Comparison of ENCODE assay signal across 12 mouse cellular contexts in the genomic region with DNA sequence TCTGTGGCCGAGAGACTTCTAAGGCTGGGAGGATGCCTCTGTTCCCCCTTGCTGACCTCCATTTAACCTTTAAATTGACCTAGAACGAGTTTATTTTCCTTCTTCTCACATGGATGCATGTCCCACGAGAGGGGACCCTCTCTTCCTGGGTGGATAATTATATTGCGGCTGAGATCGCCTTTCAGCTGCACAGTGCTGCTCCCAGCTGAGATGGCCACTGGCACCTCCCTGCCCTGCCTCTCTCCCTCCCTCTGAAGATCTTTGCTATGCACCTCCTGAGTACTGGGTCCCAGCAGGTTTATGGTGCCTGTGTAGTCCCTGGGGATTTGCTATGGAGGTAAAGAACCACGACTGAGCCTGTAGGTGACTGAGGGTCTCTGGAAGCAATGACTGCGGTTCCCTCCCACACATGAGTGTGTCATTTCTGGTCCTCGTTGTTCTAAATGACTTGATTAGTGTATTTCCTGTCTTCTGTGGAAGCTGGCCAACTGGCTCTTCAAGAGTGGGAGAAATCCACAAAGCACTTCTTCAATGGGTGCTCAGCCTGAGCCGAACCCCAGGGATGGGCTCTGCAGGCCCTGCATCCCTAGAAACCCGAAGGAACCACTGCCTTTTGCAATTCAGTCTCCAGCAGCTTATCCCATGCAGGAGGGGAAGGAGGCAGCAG.
DNase-seq lines count a peak whose midpoint lies in the region; ATAC-seq and TF ChIP-seq lines count a peak whose summit lies in the region.
"Had no signal": no experiment of that assay in that cellular context is flagged by ENCODE, and none has a peak within 500 bp of the region (broad histone marks: within the 10 kb centered on the region; RNA-seq: fewer than 3 reads in every experiment).

No protein-coding gene starts in this region.

- H3K36me3 ChIP-seq in hindbrain, embryonic 13.5 days: no peaks in the 10 kb centered on the region
- H3K36me3 ChIP-seq in hindbrain, postnatal 0 days (ENCODE audit: insufficient read depth, low read length): no peaks in the 10 kb centered on the region
- no peaks in the 10 kb centered on the region for H3K36me3 ChIP-seq in megakaryocyte, embryonic 14.5 days (replicated peaks; ENCODE audit: low read length)
- H3K36me3 ChIP-seq: stomach, embryonic 15.5 days had no signal

- H3K4me1 ChIP-seq in hindbrain, embryonic 13.5 days (replicated peaks): peaks cover 30% of the 10 kb centered on the region
- H3K4me1 ChIP-seq in hindbrain, postnatal 0 days (ENCODE audit: insufficient read depth, low read length): no peaks in the 10 kb centered on the region
- H3K4me1 ChIP-seq in megakaryocyte, embryonic 14.5 days: no peaks in the 10 kb centered on the region

- no peak for DNase-seq in hindbrain, postnatal 0 days (ENCODE audit: low spot score)
- peak; percentile 44 for DNase-seq in kidney, postnatal 10 days
- DNase-seq in retina, postnatal 1 day: peak; percentile 16
- DNase-seq in left cerebral cortex, adult 8-10 months (ENCODE audit: low spot score in 2 of 2): no peak
- DNase-seq: cerebellum, adult 18-20 months had no signal

- 46% methylated on average over 10 of the region's 10 CpGs for WGBS in hindbrain, embryonic 13.5 days
- WGBS in hindbrain, postnatal 0 days: 47% methylated on average over 10 of the region's 10 CpGs

- H3K27ac ChIP-seq in hindbrain, embryonic 13.5 days: peak overlapping the region; percentile 52; the same call in 1 of the 2 replicates
- no peak overlapping the region for H3K27ac ChIP-seq in hindbrain, postnatal 0 days
- H3K27ac ChIP-seq: stomach, embryonic 15.5 days had no signal

- H3K9ac ChIP-seq in hindbrain, embryonic 13.5 days: no peak overlapping the region
- no peak overlapping the region for H3K9ac ChIP-seq in hindbrain, postnatal 0 days (replicated peaks; ENCODE audit: low read length)
- H3K9ac ChIP-seq: stomach, embryonic 15.5 days had no signal

- TF ChIP-seq CTCF in hindbrain, postnatal 0 days (IDR thresholded peaks at IDR 0.05; ENCODE audit: low read depth): no peak

- H3K9me3 ChIP-seq in hindbrain, embryonic 13.5 days: no peaks in the 10 kb centered on the region
- no peaks in the 10 kb centered on the region for H3K9me3 ChIP-seq in hindbrain, postnatal 0 days (ENCODE audit: low read length)
- H3K9me3 ChIP-seq in megakaryocyte, embryonic 14.5 days: peaks cover 20% of the 10 kb centered on the region
- H3K9me3 ChIP-seq: stomach, embryonic 15.5 days had no signal

- H3K27me3 ChIP-seq in hindbrain, embryonic 13.5 days: no peaks in the 10 kb centered on the region
- no peaks in the 10 kb centered on the region for H3K27me3 ChIP-seq in hindbrain, postnatal 0 days (ENCODE audit: insufficient read depth, low read length)
- no peaks in the 10 kb centered on the region for H3K27me3 ChIP-seq in megakaryocyte, embryonic 14.5 days (replicated peaks)
- H3K27me3 ChIP-seq: CH12.LX; stomach, embryonic 15.5 days had no signal

- no peak for ATAC-seq in hindbrain, embryonic 13.5 days (ENCODE audit: low FRiP score)
- no peak for ATAC-seq in hindbrain, postnatal 0 days
- ATAC-seq in megakaryocyte, adult 5-6 weeks (ENCODE audit: poor library complexity, severe bottlenecking): no peak
- ATAC-seq: intestine, postnatal 0 days; Patski had no signal

- H3K4me3 ChIP-seq in hindbrain, embryonic 13.5 days: no peak overlapping the region
- no peak overlapping the region for H3K4me3 ChIP-seq in hindbrain, postnatal 0 days (ENCODE audit: low read length)
- H3K4me3 ChIP-seq in megakaryocyte, embryonic 14.5 days (replicated peaks): peak overlapping the region; percentile 46
- H3K4me3 ChIP-seq: stomach, embryonic 15.5 days had no signal

- no peak overlapping the region for H3K4me2 ChIP-seq in hindbrain, embryonic 13.5 days
- no peak overlapping the region for H3K4me2 ChIP-seq in hindbrain, postnatal 0 days (ENCODE audit: low read depth, low read length)
- H3K4me2 ChIP-seq: stomach, embryonic 15.5 days had no signal

Comparison
In these comparisons a context has a peak if more than half of its experiments do, and no peak if none do; other contexts are left out.
1. DNase-seq: peak in kidney, postnatal 10 days (single experiment) and retina, postnatal 1 day (single experiment); none in hindbrain, postnatal 0 days (single experiment) and left cerebral cortex, adult 8-10 months (0 of 2).